Mouse (Mus musculus): Measurements from ENCODE around the gene Atp6v1c2.

Atp6v1c2 gene

DNA sequence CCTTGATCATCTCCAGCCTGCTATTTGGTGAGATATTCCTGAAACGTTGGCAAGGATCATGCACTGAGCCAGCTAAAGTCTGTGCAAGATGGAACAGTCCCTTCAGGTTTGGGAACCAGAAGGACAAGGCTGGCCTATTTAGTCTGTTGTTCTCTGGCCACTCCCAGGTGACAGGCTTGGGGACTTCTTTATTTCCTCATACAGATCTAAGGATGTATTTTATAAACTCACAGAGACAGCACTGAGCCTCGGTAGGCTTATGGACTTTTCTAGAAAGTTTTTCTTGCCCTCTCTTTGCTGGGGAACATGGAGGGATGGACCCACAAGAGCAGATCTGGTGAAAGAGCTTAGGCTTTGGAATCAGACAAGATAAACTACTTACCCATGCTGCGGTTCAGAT lies at the start of gene Atp6v1c2:
Atp6v1c2 (minus strand) TSS at position 101 of the 400 bp plus-strand sequence.
- DNase-seq = no peak

DNA sequence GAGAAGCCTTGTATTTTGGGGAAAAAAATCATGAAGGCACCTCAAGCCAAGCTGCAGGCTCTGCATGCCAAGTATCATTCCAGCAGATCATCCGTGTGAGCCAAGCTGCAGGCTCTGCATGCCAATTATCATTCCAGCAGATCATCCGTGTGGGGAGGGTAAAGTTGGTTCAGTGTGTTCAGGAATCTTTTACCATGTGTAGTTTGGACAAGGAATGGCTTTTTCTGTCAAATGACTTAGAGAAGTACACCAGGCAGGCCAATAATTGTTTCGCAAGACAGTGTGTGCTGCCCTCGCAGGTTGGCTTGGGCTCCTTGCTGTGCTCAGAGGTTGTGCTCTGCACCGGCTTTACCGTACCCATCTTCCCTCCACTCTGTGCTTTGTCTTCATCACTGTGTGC lies 47.4 kb upstream of the Atp6v1c2 start:
- no peak for DNase-seq

DNA sequence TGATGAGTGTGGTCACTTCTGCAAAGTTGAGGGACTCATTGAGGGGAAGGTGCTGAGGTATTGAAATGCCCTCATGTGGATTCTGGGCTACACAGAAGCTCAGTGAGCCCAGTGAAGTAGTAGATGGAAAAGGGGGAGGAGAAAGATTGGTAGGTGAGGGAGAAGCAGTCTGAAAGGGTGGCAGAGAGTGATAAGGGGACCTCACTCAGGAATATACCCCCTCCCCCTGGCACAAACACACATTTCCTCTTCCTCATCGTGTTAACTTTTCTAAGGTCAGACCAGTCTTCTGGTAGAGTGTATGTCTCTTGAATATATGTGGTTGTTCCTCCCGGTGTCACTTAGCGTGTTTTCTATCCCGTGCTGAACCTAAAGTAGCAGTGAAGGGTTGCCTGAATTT lies 46.1 kb upstream of the Atp6v1c2 start:
- DNase-seq = no peak

DNA sequence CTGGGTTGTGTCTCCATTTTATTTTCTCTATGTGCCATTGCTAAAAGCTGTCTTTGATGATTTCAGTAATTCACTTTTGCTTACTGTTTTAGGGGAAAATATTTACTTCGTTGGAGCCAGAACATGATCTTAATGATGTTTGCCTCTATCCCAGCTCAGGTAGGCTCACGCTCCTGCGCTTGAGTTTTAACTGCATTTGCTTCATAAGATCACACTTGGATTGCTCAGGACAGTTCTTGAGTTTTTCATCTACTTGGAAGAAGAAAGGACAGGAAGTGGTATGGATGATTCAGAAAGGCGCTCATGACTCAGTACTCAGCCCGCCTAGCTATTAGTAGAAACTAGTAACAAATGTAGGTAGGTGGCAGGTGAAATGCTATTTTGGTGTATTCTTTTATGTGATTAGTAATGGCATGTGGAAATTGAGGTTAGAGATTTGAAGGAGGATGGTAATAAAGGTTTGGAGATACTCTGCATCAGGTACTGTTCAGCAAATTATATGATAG lies 44.4 kb upstream of the Atp6v1c2 start:
- no peak for DNase-seq

DNA sequence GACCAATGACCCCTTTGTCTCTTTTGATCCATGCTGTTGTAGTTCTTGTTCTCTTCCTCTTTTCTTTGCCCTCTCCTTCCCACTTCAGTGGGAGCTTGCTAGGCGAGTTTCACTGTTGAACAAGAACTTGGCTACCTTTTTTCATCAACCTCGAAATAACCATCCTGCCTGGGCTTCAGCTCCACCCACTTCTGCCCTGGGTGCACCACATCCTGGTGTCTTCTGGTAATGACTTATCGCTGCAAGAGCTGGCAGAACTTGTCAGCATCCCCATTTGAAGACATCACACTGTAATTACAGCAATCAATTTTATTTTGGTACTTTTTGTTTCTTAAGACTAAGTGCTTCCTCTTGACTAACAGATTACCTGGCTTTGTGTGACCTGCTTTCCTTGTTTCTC lies 43.5 kb upstream of the Atp6v1c2 start:
- DNase-seq = no peak

DNA sequence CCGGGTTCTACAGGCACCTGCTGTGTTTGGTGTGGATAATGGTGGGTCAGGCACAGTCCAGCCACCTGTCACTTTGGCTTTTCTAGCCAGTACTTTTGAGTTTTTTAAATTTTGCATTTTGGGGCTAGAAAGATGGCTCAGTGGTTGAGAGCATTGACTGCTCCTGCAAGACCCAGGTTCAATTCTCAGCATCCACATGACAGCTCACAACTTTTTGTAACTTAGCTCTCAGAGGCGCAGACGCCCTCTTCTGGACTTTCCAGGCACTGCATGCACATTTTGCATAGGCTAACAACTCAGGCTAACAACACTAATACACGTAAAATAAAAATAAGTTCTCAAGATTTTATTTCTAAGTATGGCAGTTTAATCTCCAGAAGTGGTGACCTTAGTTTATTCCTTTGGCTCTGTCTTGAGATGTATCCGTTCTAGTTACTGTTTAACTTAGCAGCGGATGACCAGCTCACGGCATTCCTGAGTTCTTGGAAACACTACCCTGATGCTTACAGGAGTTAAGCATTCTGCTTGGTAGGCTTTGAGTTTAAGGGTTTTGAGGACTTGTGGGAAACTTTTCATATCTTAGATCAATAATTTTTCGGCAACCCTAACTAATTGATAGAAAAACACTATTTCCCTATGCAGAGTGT lies 42.6 kb upstream of the Atp6v1c2 start:
- DNase-seq = no peak

DNA sequence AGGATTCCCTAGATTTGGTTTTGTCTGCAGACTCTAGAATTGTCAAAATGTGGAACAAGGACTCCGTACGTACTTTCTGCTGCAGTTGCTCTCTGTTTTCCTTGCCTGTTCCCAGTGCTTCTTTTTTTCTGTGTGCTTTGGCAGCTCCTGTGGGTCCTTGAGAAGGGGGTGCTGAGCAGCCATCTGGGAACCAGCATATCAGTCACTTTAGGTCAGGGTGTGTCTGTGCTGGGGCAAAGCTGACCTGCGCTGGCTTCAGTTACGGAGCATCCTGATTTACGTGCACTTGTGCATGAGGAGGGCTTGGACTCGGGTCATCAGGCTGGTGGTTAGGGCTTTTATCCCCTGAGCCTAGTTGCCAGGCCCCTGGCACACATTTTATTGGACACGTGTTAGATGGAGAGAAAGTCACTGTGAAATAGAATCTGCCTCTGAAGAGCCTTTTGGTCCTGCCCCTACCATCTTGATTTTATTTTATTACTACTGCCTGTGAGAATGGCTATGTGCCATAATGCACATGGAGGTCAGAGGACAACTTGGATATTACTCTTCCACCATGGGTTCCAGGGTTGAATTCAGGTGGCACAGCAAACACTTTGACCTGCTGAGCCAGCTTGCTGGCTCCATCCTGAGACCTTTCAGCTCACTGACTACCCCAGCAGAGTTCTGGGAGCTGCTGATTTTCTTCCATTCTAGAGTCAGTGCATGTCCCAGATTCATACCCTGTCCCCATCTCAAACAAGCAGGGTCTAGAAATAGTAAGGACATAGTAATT lies 40.6 kb upstream of the Atp6v1c2 start:
- no peak for DNase-seq

DNA sequence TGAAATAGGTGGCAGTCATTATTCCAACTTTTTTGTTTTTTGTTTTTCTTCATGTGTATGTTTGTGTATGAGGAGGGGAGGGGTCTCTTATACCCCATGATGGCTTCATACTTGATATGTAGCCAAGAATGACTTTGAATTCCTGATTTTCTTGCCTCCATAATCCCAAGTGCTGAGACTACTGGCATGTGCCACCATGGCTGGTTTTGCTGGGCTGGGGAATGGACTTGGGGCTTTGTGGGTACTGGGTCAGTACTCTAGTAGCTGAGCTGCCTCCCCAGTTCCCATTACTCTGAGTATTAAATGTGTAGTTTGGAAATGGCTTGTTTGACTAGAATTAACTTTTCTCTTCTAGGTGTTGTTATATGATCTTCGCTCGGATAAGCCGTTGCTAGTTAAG lies 40.0 kb upstream of the Atp6v1c2 start:
- no peak for DNase-seq

DNA sequence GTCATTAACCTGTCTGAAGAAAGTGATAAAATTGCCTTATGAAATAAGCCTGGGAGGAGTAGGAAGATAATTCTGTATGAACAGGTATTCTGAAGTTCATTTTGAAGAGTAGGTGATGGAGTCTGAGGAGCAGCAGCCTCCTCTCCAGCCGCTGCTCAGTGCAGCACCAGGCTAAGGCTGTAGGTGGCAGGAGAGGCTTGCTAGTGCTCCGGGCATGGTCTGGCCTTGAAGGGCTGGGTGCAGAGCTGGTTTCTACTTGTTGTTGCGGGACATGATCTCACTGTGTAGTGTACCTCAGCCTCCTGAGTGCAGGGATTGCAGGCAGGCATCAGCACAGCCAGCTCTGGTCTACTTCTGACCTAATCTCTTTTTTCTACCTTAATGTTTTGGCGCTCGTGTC lies 37.8 kb upstream of the Atp6v1c2 start:
- peak; percentile 29 to 39 for DNase-seq

DNA sequence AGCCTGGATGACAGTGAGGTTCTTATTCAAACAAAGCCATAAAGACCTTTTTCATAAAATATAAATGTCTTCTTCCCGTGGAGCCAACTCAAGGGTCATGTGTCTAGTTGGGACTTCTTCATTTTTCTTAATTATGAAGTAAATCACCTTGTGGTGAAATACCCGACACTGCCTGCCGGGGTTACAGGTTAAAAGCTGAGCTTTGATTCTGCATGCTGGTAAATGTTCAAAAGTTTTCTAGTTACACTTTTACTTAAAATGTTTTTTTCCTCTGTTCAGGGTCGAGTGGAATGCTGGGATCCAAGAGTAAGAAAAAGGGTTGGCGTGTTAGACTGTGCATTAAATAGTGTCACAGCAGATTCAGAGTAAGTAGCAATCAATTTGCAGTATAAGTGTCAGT lies 33.2 kb upstream of the Atp6v1c2 start:
- no peak for DNase-seq

DNA sequence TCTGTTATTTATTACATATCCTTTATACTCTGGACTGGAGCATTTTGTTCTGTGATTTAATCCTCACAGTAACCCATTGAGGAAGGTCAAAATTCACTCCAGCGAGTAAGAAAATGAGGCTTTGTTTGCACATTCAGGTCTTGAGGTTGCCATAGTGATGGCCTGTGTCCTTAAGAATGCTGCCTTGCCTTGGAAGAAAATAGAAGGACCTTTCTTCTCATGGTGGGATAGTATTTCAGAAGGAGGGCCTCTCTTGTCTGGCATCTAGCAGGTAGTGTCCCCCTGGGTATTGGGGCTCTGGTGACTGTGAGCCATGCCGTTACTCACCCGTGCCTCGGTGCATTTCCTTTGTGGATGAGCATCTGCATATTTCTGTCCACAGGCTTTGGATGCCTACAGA lies 31.5 kb upstream of the Atp6v1c2 start:
- DNase-seq = no peak

DNA sequence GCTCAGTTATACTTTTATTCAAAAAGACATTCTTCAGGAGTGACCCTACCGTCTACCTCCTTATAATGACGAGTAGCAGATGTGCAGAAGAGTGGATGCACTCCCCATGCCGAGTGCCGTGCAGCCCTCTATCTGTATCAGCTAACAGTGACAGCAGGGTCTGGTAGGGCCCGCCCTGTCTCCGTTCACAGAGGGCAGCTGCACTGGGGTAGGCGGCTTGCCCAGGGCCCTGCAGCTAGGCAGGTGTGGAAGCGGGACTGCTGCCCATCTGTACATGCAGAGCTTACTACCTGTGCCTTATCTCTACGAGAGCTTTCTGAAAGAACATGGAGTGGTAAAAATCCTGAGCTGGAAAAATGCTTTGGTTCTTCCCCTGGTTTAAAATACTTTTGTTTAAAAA lies 30.9 kb upstream of the Atp6v1c2 start:
- no peak for DNase-seq

DNA sequence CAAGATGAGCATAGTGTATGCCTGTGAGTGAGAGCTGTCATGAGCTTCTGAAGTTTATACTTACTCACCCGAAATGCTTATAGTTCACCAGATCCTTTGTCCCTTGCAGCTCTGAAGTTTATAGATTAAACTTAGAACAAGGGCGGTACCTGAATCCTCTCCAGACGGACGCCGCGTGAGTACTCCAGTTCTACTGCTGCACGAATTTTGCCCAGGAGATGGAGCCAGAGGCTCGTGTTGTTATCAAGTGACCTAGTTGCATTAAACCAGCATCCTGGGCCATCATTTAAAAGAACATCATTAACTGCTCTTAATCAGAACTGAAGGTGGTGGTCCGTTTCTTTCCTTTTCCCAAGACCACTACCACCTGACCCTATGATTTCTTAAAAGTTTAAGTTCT lies 29.8 kb upstream of the Atp6v1c2 start:
- no peak for DNase-seq

DNA sequence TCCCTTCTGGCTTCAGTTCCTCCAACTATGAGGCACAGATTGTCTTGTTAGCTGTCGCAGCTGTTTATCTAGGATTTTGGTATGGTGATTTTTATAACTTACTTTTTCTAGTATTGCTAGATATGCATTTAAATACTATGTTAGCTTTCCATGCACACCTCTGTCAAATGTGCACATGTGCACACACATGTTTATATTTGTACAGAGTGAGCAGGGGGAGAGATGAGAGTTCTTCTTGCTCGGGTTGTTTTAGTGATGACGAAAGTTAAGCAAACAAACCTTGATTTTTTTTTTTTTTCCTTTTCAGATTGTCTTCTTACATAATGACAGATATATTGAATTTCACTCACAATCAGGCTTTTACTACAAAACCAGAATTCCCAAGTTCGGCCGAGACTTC lies 28.6 kb upstream of the Atp6v1c2 start:
- DNase-seq = no peak

DNA sequence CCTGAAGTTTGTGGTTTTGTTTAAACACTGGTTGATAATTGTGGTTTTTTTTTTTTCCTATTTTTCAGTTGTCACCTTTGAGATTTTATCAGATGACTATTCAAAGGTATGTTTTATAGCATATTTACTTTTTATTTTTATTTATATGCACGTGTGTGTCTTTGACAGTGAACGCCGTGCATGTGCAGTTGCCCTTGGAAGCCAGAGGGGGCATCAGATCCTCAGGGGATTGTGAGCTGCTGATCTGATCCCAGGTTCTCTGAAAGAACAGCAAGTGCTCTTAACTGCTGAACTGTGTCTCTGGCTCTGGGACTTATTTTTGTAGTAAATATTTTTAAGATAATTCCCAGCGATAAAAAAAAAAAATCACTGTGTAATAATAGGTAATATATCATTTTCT lies 27.7 kb upstream of the Atp6v1c2 start:
- DNase-seq = no peak

DNA sequence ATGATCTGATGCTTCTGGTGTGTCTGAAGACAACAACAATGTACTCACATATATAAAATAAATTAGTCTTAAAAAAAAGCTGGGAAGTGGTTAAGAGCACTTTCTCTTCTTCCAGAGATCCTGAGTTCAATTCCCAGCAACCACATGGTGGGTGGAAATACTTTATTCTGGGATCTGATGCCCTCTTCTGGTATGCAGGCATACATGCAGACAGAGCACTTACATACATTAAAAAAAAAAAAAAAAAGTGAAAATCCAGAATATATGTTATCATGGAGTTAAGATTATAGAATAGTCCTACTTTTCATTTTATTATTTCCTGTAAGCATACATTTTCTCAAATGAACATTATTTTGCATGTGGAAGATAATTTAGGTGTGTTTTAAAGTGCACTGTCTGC lies 20.9 kb upstream of the Atp6v1c2 start:
- no peak for DNase-seq

DNA sequence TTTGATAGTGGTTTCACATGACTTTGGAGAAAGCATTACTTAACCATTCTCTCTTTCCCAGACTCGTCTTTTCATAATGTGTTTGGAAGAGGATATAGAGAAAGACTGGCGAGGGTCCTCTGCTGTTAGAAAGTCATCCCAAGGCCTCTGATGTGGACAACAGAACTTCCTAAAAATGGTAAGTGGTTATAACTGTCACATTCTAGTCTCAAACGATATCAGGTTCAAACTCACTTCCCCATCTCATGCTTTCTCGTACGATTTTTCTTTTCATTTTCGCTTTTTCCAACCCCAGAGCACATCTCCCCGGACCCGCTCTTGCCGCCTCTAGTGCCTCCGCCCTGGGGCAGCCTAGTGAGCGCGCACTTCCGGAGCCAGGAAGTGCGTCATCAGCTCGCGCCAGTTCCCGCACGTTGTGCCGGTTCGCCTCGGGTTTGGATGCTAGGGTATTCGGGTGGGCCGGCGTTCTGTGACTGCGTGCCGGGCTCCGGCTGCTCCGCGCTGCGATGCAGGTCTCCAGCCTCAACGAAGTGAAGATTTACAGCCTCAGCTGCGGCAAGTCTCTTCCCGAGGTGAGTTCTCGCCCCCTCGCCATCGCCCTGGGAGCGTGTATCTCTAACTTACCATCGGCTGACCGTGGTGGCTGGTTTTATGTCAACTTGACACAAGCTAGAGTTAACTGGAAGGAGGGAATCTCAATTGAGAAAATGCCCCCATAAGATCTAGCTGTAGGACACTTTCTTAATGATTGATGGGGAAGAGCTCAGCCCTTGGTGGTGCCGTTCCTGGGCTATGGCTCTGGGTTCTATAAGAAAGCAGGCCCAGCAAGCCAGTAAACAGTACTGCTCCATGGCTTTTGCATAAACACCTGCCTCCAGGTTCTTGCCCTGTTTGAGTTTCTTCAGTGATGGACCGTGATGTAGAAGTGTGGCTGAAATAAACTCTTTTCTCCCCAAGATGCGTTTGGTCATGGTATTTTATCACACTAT lies 19.2 kb upstream of the Atp6v1c2 start, which contains the start of gene Nol10:
Nol10 (plus strand) TSS at position 411 of the 989 bp plus-strand sequence.
- peak; percentile 90 to 92 for DNase-seq

DNA sequence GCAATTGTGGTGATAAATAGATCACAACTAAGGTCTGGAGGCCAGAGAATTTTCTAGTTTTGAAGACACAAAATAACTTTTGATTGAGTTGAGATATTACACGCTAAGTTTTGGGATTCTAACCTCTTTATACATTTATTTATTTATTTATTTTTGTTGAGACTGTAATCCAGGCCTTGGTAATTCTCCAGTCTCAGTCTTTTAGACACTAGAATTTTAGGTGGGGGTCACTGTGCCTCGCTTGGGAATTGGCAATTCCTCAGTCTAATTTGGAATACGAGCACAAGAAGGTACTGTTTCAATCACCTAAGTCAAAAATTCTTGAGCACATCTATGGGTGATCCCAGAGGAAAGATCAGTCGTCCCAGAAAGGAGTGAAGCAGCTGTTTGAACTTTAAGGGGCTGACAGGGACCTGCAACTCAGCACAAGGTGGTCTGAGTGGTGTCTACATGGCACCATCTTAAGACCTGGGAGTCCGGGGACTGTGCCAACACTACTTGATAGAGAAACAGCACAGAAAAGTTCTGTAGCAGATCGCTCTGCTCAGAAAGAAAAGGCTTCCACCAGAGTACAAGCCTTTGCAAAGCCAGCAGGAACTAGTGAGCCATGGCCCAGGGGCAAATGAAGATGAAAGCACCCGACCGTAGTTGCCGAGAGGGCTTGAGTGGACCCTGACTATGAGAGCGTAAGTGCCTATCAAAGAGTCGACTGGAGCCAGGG lies 18.3 kb upstream of the Atp6v1c2 start:
- peak; percentile 17 to 24 for DNase-seq

DNA sequence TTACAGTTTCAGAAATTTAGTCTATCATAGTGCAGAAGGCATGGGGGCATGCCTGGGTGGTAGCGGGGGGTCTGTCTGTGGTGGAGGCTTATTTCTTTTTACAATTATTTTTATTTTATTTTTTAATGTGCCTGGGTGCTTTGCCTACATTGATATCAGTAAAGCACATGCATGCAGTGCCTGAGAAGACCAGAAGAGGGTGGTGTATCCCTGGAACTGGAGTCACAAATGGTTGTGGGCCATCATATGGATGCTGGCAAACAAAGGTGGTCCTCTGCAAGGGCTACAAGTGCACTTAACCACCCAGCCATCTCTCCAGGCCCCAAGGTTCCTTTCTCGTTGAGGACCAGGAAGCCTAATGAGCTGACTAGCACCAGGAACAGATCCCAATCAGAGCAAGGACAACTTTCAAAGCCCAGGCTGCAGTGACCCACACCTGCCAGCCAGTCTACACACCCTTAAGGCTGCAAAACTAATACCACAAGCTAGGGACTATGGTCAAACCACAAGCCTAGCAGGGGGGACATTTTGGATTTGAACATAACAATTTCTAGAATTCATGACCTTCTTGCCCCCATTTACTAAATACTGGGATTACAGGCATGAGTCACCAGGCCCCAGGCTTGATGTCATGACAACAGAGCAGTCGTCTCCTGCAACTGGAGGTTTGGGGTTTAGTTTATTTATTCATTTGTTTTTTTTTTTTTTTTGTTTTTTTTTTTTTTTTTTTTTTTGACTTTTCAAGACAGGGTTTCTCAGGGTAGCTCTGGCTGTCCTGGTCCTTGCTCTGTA lies 10.2 kb upstream of the Atp6v1c2 start:
- no peak for DNase-seq

DNA sequence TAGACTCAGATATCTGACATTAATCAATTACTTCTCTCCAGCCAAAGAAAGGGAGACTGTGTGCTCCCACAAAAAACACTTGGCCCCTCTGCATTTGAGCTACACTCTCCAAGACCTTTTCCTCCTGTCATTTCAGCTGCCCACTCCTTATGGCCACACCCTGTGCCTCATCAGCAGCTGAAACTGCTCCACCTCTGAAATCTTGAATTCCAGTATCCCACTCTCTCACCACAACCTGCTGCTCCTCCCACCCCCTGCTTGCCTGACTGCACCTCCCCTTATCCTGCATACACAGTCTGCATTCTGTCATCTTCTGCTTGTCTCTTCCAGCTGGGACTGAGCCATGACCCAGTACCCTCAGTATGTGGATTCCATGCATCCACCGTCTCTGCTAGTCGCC lies 9.2 kb upstream of the Atp6v1c2 start:
- DNase-seq = no peak

DNA sequence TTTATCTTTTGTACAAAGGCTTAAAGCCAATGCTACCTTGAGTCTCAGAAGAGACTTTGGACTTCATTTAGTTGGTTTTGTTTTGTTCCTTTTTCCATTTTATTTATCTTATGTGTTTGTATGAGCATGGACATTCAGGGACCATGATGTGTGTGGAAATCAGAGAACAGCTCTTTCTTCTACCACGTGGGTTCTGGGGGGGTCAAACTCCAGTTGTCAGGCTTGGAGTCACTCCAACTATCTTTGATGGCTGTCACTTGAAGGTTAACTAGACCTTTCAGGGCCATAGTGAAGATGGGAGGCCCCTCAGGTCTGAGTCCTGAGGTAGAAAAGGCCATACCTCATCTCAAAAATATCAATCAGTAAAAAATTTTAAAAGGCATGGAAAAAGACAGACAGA lies 4.3 kb upstream of the Atp6v1c2 start:
- DNase-seq = no peak

Data from cerebellum, postnatal 36 days (tissue).